Mouse (Mus musculus): Measurements from ENCODE around the gene Map1s. TPM values are rescaled to one million over a fixed set of nuclear protein-coding genes. Genes with fewer than 3 reads are reported as not detected.
A peak's percentile ranks its signal among the peaks of the same experiment; 100 is the strongest.

The Map1s gene
- polyA plus RNA-seq, 1 experiment, result 32.8 TPM

DNA sequence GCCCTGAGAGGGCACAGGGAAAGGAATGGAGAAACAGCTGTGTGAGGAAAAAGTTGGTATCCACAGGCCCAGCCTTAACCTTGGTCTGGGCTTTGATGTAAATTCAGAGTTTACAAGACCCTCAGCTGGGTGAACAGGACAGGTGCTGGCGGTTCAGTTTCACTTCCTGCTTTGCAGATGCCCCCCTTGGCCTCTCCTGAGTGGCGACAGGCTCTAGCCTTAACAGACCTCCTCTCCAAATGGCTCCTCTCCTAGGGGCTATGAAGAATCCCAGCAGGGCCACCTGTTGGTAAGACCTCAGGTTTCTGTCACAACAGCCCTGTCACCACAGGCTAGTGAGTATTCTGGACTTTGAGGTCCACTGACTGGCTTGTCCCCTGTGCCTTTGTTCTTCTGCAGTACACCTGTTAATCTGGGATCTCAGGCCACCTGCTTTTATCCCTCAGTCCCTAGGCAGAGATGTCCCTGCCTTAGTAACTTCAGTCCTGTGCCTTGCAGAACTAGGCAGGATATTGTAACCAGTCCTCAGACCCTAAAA lies 7.0 kb upstream of the Map1s start:
- Histone ChIP-seq H3K9ac (ENCODE audit: low read depth, poor library complexity, severe bottlenecking) (peak overlapping the region; percentile 87), H3K4me3 (ENCODE audit: low read depth, low read length) (peak overlapping the region; percentile 83; the same call in 1 of the 2 replicates), H3K9me3 (replicated peaks; ENCODE audit: control insufficient read depth, insufficient read depth, low read length, poor library complexity, severe bottlenecking) (no peaks in the 10 kb centered on the region), H3K27me3 (ENCODE audit: control insufficient read depth, insufficient read depth, low read length, poor library complexity, severe bottlenecking) (no peaks in the 10 kb centered on the region), H3K36me3 (ENCODE audit: control insufficient read depth, insufficient read depth, low read length, poor library complexity, severe bottlenecking) (peaks cover 31% of the 10 kb centered on the region), H3K27ac (ENCODE audit: insufficient read depth, low read length) (no peak overlapping the region), H3K4me1 (ENCODE audit: control insufficient read depth, insufficient read depth, low read length) (peaks cover 4% of the 10 kb centered on the region)
- no peak for TF ChIP-seq POLR2A (IDR thresholded peaks at IDR 0.05; ENCODE audit: insufficient read depth, low read length)

DNA sequence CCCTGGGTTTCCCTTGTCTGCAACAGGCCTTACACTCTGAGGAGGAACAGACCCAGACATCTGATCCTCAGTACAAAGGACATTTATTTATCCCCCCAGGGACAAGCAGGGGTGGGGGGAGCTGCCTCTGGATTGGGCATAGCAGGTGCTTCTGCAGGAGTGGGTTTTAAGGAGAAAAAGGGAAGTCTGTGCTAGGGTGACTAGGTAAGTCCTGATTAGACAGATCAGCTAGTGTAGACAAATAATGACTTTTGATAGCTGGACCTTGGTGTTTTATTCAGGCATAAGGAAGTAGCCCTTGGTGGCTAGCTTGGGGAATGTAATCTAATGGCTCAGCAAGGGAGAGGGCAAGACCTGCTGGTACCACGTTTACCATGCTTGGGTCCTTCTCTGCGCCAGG lies 6.5 kb upstream of the Map1s start:
- no peak overlapping the region for H3K27ac ChIP-seq (ENCODE audit: insufficient read depth, low read length)
- H3K9ac ChIP-seq (ENCODE audit: low read depth, poor library complexity, severe bottlenecking), result no peak overlapping the region; the same call in 1 of the 2 replicates
- peaks cover 4% of the 10 kb centered on the region for H3K4me1 ChIP-seq (ENCODE audit: control insufficient read depth, insufficient read depth, low read length)
- H3K4me3 ChIP-seq (ENCODE audit: low read depth, low read length), result no peak overlapping the region
- no peaks in the 10 kb centered on the region for H3K9me3 ChIP-seq (replicated peaks; ENCODE audit: control insufficient read depth, insufficient read depth, low read length, poor library complexity, severe bottlenecking)
- TF ChIP-seq EP300 (IDR thresholded peaks at IDR 0.05; ENCODE audit: insufficient read depth, low read depth, low read length) (no peak), POLR2A (IDR thresholded peaks at IDR 0.05; ENCODE audit: insufficient read depth, low read length) (no peak), CTCF (IDR thresholded peaks at IDR 0.05; ENCODE audit: low read depth, low read length) (no peak)
- H3K27me3 ChIP-seq (ENCODE audit: control insufficient read depth, insufficient read depth, low read length, poor library complexity, severe bottlenecking), result no peaks in the 10 kb centered on the region
- peaks cover 26% of the 10 kb centered on the region for H3K36me3 ChIP-seq (ENCODE audit: control insufficient read depth, insufficient read depth, low read length, poor library complexity, severe bottlenecking)

DNA sequence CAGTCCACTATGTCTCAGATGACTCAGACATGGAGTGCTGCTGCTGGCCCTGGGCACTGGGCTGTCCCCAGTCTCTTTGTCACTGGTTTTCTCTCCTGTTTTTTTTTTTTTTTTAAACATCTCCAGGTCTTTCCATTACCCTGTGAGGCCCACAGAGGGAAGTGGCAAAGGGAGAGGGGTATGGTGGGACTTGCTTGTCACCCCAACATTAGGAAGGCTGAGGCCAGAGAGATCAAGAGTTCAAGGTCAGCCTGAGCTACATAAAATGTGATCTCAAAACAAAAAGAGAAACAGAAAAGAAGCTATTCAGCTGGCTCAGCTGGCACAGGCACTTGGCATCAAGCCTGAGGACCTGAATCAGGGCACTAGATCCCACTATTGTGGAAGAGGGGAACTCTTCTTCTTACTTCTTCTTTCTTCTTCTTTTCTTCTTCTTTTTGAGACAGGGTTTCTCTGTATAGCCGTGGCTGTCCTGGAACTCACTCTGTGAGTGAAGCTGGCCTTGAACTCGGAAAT lies 4.8 kb upstream of the Map1s start:
- H3K27ac ChIP-seq (ENCODE audit: insufficient read depth, low read length), result no peak overlapping the region
- H3K4me3 ChIP-seq (ENCODE audit: low read depth, low read length), result no peak overlapping the region
- peaks cover 4% of the 10 kb centered on the region for H3K4me1 ChIP-seq (ENCODE audit: control insufficient read depth, insufficient read depth, low read length)
- no peak overlapping the region for H3K9ac ChIP-seq (ENCODE audit: low read depth, poor library complexity, severe bottlenecking)
- H3K36me3 ChIP-seq (ENCODE audit: control insufficient read depth, insufficient read depth, low read length, poor library complexity, severe bottlenecking), result peaks cover 9% of the 10 kb centered on the region
- no peaks in the 10 kb centered on the region for H3K27me3 ChIP-seq (ENCODE audit: control insufficient read depth, insufficient read depth, low read length, poor library complexity, severe bottlenecking)
- H3K9me3 ChIP-seq (replicated peaks; ENCODE audit: control insufficient read depth, insufficient read depth, low read length, poor library complexity, severe bottlenecking), result no peaks in the 10 kb centered on the region
- TF ChIP-seq POLR2A (IDR thresholded peaks at IDR 0.05; ENCODE audit: insufficient read depth, low read length) (no peak), EP300 (IDR thresholded peaks at IDR 0.05; ENCODE audit: insufficient read depth, low read depth, low read length) (no peak), CTCF (IDR thresholded peaks at IDR 0.05; ENCODE audit: low read depth, low read length) (no peak)

DNA sequence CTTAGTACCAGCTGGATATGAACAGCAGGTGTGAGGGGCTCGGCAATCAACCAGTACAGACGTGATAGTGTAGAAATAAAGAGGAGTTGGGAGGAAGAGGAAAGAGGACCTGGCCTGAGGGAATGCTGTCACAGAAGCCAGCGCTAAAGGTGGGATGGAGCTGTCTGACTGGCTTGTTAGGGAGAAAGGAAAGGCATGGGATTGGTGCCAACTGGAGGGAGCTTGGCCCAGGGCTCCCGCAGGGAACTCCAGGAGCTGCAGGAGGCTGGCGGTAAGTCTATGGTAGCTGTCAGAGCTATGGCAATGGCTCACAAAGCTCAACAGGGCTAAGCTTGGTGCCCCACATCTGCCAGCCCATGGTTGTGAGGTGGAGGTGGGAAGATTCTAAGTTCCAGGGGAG lies 3.5 kb upstream of the Map1s start:
- no peak overlapping the region for H3K27ac ChIP-seq (ENCODE audit: insufficient read depth, low read length)
- no peak overlapping the region for H3K9ac ChIP-seq (ENCODE audit: low read depth, poor library complexity, severe bottlenecking)
- TF ChIP-seq EP300 (IDR thresholded peaks at IDR 0.05; ENCODE audit: insufficient read depth, low read depth, low read length), result no peak
- no peak for TF ChIP-seq CTCF (IDR thresholded peaks at IDR 0.05; ENCODE audit: low read depth, low read length)
- no peak for TF ChIP-seq POLR2A (IDR thresholded peaks at IDR 0.05; ENCODE audit: insufficient read depth, low read length)
- H3K4me1 ChIP-seq (ENCODE audit: control insufficient read depth, insufficient read depth, low read length), result peaks cover 6% of the 10 kb centered on the region
- no peaks in the 10 kb centered on the region for H3K36me3 ChIP-seq (ENCODE audit: control insufficient read depth, insufficient read depth, low read length, poor library complexity, severe bottlenecking)
- no peaks in the 10 kb centered on the region for H3K27me3 ChIP-seq (ENCODE audit: control insufficient read depth, insufficient read depth, low read length, poor library complexity, severe bottlenecking)
- no peak overlapping the region for H3K4me3 ChIP-seq (ENCODE audit: low read depth, low read length)
- no peaks in the 10 kb centered on the region for H3K9me3 ChIP-seq (replicated peaks; ENCODE audit: control insufficient read depth, insufficient read depth, low read length, poor library complexity, severe bottlenecking)

DNA sequence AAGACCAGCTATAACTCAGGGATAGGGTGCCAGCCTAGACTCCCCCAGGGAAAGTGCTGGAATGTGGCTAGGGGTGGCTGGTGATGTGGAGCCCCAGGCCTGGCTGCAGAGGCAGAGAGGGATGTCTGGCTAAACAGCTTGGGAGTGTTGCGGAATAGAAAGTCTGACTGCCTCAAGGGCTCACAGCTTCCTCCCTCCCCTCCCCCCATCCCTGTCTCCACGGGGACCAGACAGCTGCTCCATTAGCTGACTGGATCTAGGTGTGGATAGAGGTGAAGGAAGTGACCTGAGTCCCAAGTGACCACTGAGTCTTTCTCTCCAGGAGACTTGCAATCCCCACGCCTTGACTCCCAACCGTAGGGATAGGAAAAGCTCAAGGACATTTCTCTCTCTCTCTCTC lies 2.6 kb upstream of the Map1s start:
- no peak overlapping the region for H3K9ac ChIP-seq (ENCODE audit: low read depth, poor library complexity, severe bottlenecking)

DNA sequence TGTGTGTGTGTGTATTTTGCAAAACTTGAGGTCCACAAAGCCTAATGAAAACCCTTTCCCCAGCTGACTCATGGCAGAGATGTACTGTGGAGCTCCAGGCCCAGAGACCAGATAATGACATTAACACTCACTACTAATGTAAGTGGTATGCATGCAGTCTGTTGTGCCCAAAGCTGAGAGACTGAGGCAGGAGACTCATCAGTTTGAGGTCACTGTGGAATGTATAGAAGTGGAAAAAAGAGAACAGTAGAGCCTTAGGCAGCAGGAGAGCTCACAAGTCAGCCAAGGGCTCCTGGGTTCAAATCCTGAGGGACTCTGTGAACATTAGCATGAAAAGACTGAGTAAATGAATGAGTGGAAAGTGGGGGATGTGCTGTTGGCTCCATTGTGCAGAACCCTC lies 2.1 kb upstream of the Map1s start:
- Histone ChIP-seq H3K9me3 (replicated peaks; ENCODE audit: control insufficient read depth, insufficient read depth, low read length, poor library complexity, severe bottlenecking) (no peaks in the 10 kb centered on the region), H3K4me3 (ENCODE audit: low read depth, low read length) (no peak overlapping the region), H3K4me1 (ENCODE audit: control insufficient read depth, insufficient read depth, low read length) (peaks cover 6% of the 10 kb centered on the region), H3K27me3 (ENCODE audit: control insufficient read depth, insufficient read depth, low read length, poor library complexity, severe bottlenecking) (no peaks in the 10 kb centered on the region), H3K27ac (ENCODE audit: insufficient read depth, low read length) (no peak overlapping the region), H3K9ac (ENCODE audit: low read depth, poor library complexity, severe bottlenecking) (no peak overlapping the region), H3K36me3 (ENCODE audit: control insufficient read depth, insufficient read depth, low read length, poor library complexity, severe bottlenecking) (no peaks in the 10 kb centered on the region)
- no peak for TF ChIP-seq EP300 (IDR thresholded peaks at IDR 0.05; ENCODE audit: insufficient read depth, low read depth, low read length)
- no peak for TF ChIP-seq CTCF (IDR thresholded peaks at IDR 0.05; ENCODE audit: low read depth, low read length)
- TF ChIP-seq POLR2A (IDR thresholded peaks at IDR 0.05; ENCODE audit: insufficient read depth, low read length), result no peak

More for the DNA sequence above, 2.6 kb upstream of the Map1s start:
- Histone ChIP-seq H3K27me3 (ENCODE audit: control insufficient read depth, insufficient read depth, low read length, poor library complexity, severe bottlenecking) (no peaks in the 10 kb centered on the region), H3K36me3 (ENCODE audit: control insufficient read depth, insufficient read depth, low read length, poor library complexity, severe bottlenecking) (no peaks in the 10 kb centered on the region), H3K4me3 (ENCODE audit: low read depth, low read length) (no peak overlapping the region), H3K9me3 (replicated peaks; ENCODE audit: control insufficient read depth, insufficient read depth, low read length, poor library complexity, severe bottlenecking) (no peaks in the 10 kb centered on the region), H3K27ac (ENCODE audit: insufficient read depth, low read length) (no peak overlapping the region), H3K4me1 (ENCODE audit: control insufficient read depth, insufficient read depth, low read length) (peaks cover 6% of the 10 kb centered on the region)
- 0 out of 2 replicates have a peak, but pooled peaks have one; percentile 24 for TF ChIP-seq EP300 (IDR thresholded peaks at IDR 0.05; ENCODE audit: insufficient read depth, low read depth, low read length)
- TF ChIP-seq POLR2A (IDR thresholded peaks at IDR 0.05; ENCODE audit: insufficient read depth, low read length), result no peak
